Mouse (Mus musculus) olfactory bulb, adult 2 months (tissue): ENCODE results near the gene Olfr180.

Experiments
- CTCF ChIP-seq: fragments of 200-500 bp; IDR thresholded peaks from 2 replicates; pipeline ENCODE4 v1.5.1; 2012; ENCODE audit warnings: low read depth, mild to moderate bottlenecking, low read length, moderate library complexity; ENCODE audit not compliant: insufficient read depth
- POLR2A ChIP-seq: fragments of 200-500 bp; IDR thresholded peaks from 2 replicates; pipeline ENCODE4 v1.6.1; 2012; ENCODE audit warnings: mild to moderate bottlenecking, low read depth, low read length, moderate library complexity; ENCODE audit not compliant: insufficient read depth

DNA sequence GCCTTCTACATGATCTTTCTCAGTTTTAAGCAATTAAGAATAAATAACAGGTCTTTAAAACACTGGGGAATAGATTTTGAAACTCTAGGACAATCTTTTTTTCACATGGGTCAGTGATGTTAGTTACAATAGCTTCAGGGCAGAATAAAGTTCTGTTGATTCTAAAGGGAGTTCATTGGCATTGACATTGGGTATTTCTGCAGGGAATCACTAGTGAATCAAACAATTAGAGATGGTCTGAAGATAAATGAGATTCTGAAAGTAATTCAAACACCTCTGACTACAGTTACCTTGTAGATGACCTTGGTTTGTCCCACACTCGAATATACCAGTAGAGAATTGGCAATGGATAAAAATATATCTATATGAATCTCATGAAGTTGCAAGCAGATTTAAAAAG is 537 bp downstream of the Olfr180 start, which contains the start of gene Olfr181:
- TF ChIP-seq CTCF (no peak), POLR2A (no peak)
